Mouse (Mus musculus) hindbrain, embryonic 16.5 days (tissue): ENCODE data around the gene Npcd. TPM values are rescaled to one million over a fixed set of nuclear protein-coding genes. Genes with fewer than 3 reads are reported as not detected.

Experiments
- ATAC-seq: fragments of 200-750 bp; cut with Nextera tagmentation; 2 replicates; pipeline ENCODE4 v1.8.0; 2017; ENCODE audit warnings: moderate TSS enrichment, moderate library complexity
- H3K27ac ChIP-seq: fragments of 300-500 bp; sonication (generic); 2 replicates; pipeline ENCODE4 v1.5.1; 2014; ENCODE audit warnings: low read depth, mild to moderate bottlenecking, control low read depth, low read length, moderate library complexity
- H3K27me3 ChIP-seq: fragments of 300-500 bp; sonication (generic); replicated peaks from 2 replicates; pipeline ENCODE4 v1.6.1; 2014; ENCODE audit warnings: low read length; ENCODE audit not compliant: control insufficient read depth, insufficient read depth
- H3K36me3 ChIP-seq: fragments of 300-500 bp; sonication (generic); 2 replicates; pipeline ENCODE4 v1.6.1; 2014; ENCODE audit warnings: mild to moderate bottlenecking, low read length, moderate library complexity, mixed read lengths; ENCODE audit not compliant: control insufficient read depth, insufficient read depth
- H3K4me1 ChIP-seq: fragments of 300-500 bp; sonication (generic); 2 replicates; pipeline ENCODE4 v1.6.1; 2014; ENCODE audit warnings: low read depth, low read length; ENCODE audit not compliant: control insufficient read depth, insufficient read depth
- H3K4me2 ChIP-seq: fragments of 300-500 bp; sonication (generic); 2 replicates; pipeline ENCODE4 v1.6.1; 2014; ENCODE audit warnings: mild to moderate bottlenecking, low read length, control low read depth, moderate library complexity
- H3K4me3 ChIP-seq: fragments of 300-500 bp; sonication (generic); 2 replicates; pipeline ENCODE4 v1.5.1; 2014; ENCODE audit warnings: mild to moderate bottlenecking, low read length, control low read depth, moderate library complexity
- H3K9ac ChIP-seq: fragments of 300-500 bp; sonication (generic); 2 replicates; pipeline ENCODE4 v1.6.1; 2014; ENCODE audit warnings: low read depth, mild to moderate bottlenecking, control low read depth, low read length, moderate library complexity
- H3K9me3 ChIP-seq: fragments of 300-500 bp; sonication (generic); 2 replicates; pipeline ENCODE4 v1.6.1; 2014; ENCODE audit warnings: mild to moderate bottlenecking, low read length, moderate library complexity; ENCODE audit not compliant: control insufficient read depth
- WGBS: fragments of 180-500 bp; shearing (Covaris S2); extraction: QIAGEN DNeasy Blood & Tissue Kit; methylation state at CpG from one replicate; pipeline ENCODE4 v1.1.7; 2014; 5-methylcytosine and 5-hydroxymethylcytosine counted together
- polyA plus RNA-seq: library from polyadenylated mRNA; unstranded; fragments of >200 nt; fragmentation: Nextera tagmentation; extraction: Ambion mirVana; gene quantifications from 2 replicates; pipeline ENCODE4 v1.2.1, GENCODE M21; 2015

The Npcd gene
- polyA plus RNA-seq, 1 experiment from 2014 or later = 0.41 TPM

DNA sequence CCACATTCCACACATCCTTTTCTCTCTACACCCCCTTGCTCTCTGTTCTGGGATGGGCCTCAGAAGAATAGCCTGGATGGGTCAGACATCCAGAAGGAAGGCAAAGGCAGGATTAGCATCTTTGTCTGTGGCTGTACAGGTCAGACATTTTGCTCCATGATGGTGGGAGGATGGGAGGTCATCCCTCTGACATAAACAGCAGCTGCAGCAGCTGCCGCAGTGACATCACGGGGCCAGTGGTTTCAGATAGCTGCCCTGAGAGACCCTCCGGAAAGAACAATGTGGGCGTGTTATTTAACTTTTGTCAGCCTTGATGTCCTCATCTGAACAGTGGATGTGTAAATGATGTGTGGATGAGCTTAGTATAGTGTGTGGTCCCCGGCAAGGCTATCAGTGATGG is 88.2 kb downstream of the Npcd start:
- H3K27me3 ChIP-seq = no peaks in the 10 kb centered on the region
- 84% methylated on average over 5 of the region's 5 CpGs for WGBS

DNA sequence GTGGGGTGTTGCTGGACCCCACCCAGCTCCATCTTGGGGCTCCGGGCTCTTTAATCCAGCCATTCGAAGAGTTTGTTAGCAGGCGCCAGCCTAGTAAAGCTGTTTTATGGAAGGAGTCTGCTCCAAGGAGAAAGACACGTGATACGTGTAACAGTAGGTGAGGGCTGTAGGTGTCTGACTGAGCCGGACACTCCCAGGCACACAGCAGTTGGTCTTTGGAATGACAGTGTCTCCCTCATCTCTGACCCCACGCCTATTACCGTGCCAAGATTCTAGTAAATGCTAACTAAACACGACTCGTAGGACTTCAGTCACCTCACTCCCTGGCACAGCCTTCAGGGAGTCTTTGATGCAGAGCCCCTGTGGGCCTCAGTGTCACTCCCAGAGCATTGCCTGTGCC is 88.7 kb downstream of the Npcd start:
- H3K4me1 ChIP-seq = peaks cover 14% of the 10 kb centered on the region
- 87% methylated on average over 10 of the region's 10 CpGs for WGBS
- no peak for ATAC-seq
- H3K9me3 ChIP-seq = no peaks in the 10 kb centered on the region
- H3K4me2 ChIP-seq = no peak overlapping the region
- no peaks in the 10 kb centered on the region for H3K27me3 ChIP-seq
- no peak overlapping the region for H3K9ac ChIP-seq
- no peak overlapping the region for H3K27ac ChIP-seq
- no peak overlapping the region for H3K4me3 ChIP-seq
- no peaks in the 10 kb centered on the region for H3K36me3 ChIP-seq

More for the DNA sequence above, 88.2 kb downstream of the Npcd start:
- Histone ChIP-seq H3K4me2 (no peak overlapping the region), H3K27ac (no peak overlapping the region), H3K4me1 (peaks cover 9% of the 10 kb centered on the region), H3K9ac (no peak overlapping the region), H3K9me3 (no peaks in the 10 kb centered on the region), H3K36me3 (no peaks in the 10 kb centered on the region), H3K4me3 (no peak overlapping the region)
- no peak for ATAC-seq

DNA sequence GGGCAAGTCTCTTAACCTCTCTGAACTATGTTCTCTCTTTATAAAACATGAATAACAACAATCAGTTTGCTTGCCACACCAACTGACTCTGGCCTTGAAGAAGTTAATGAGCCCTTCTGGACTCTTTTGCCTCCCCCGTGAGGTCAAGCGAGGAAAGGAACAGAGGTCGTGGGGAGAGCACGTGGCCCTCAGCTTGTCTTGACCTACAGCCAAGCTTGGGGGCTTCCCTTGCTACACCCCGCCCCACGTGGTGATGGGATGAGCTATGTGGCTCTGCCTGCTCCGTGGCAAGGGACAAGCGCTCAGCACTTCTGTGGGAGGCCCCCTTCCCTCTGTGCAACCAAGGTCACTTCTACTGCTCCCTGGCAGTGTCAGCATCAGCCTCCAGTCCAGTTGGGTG is 89.3 kb downstream of the Npcd start:
- H3K27ac ChIP-seq = no peak overlapping the region
- H3K9ac ChIP-seq = no peak overlapping the region
- no peaks in the 10 kb centered on the region for H3K9me3 ChIP-seq
- peaks cover 14% of the 10 kb centered on the region for H3K4me1 ChIP-seq
- ATAC-seq = no peak
- WGBS = 80% methylated on average over 8 of the region's 8 CpGs
- no peaks in the 10 kb centered on the region for H3K27me3 ChIP-seq
- no peak overlapping the region for H3K4me2 ChIP-seq
- H3K4me3 ChIP-seq = no peak overlapping the region
- H3K36me3 ChIP-seq = no peaks in the 10 kb centered on the region

DNA sequence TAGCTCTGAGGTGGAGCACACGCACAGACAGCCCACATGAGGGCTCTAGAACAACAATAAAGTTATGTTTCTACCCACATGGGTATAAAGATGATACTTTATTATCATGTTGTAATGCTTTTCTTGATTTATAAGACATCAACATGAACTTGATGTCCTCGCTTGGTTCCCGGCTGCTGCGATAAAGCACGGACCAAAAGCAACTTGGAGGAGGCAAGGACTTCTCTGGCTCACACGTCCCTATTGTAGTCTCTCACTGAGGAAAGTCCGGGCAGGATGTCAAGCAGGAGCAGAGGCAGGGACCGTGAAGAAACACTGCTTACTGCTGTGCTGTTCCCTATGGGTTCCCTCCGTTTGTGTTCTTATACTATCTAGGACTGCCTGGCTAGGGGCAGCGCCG is 90.0 kb downstream of the Npcd start:
- H3K36me3 ChIP-seq = 0 out of 2 replicates have a peak, but pooled peaks cover under 1% of the 10 kb centered on the region

DNA sequence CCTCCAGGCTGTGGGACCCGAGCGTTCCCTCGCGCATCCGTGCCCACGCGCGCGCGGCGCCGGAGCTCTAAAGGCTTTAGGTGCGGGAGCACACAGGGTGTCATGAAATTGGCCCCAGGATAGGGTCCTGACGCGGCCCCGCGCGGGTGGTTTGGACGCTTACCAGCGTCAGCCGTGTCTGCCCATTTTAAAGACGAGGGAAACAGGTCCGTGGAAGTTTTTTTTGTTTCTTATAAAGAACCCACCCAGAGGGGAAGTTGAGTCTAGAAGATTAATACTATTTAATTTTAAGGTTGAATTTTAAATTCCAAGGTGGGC is 91.4 kb downstream of the Npcd start:
- no peak for ATAC-seq
- WGBS = under 1% methylated on average over 23 of the region's 23 CpGs
- H3K27ac ChIP-seq = peak overlapping the region; percentile 65
- no peaks in the 10 kb centered on the region for H3K27me3 ChIP-seq
- peak overlapping the region; percentile 98 for H3K4me3 ChIP-seq
- H3K4me2 ChIP-seq = peak overlapping the region; percentile 80
- H3K9ac ChIP-seq = peak overlapping the region; percentile 89
- peaks cover 14% of the 10 kb centered on the region for H3K4me1 ChIP-seq
- no peaks in the 10 kb centered on the region for H3K9me3 ChIP-seq
- peaks cover 10% of the 10 kb centered on the region for H3K36me3 ChIP-seq

More for the DNA sequence above, 90.0 kb downstream of the Npcd start:
- H3K9ac ChIP-seq = no peak overlapping the region
- 90% methylated on average over 11 of the region's 11 CpGs for WGBS
- no peak overlapping the region for H3K27ac ChIP-seq
- H3K4me1 ChIP-seq = peaks cover 14% of the 10 kb centered on the region
- ATAC-seq = no peak
- no peaks in the 10 kb centered on the region for H3K27me3 ChIP-seq
- no peaks in the 10 kb centered on the region for H3K9me3 ChIP-seq
- no peak overlapping the region for H3K4me3 ChIP-seq
- no peak overlapping the region for H3K4me2 ChIP-seq

DNA sequence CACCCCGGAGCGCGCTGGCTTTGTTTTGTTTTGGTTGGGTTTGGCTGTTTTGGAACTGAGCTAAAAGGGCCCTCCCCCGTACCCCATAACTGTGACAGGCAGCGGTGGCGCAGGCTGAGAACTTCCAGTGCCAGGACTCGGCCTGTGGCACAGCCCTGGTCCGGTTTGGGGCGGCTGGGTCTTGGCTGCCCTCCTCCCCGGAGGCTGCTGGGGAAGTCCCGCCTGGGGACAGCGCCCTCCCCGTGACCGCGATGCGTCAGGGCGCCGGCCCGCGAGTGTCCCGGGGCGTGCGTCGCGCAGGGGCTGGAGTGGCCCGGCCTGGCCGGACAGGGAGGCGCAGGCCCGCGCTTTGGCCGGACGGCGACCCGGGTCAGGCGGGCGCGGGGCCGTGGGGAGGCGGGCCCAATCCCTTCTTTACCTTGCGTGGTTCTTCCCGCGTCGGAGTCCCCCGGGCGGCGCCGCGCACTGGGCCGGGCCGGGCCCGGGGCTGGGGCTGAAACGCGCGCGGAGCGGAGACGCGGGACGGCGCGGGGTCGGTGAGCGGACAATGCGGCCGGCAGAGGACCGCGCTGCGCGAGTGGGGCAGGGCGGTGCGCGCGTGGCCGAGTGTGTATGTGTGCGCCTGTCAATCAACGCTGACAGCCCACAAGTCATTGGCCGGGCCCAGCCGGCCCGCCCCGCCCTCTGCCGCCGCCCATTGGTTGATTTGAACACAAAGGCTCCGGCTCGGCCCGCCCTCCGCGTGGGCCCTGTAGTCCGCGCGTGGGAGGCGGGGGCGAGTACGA is 91.9 kb downstream of the Npcd start, which contains the start of gene Sun2:
Sun2 (minus strand) TSS at position 616 of the 785 bp plus-strand sequence.
- peaks cover 14% of the 10 kb centered on the region for H3K4me1 ChIP-seq
- no peaks in the 10 kb centered on the region for H3K27me3 ChIP-seq
- H3K9ac ChIP-seq = peak within 1 kb of the TSS; percentile 89
- 0% methylated on average over 61 of the region's 93 CpGs for WGBS
- ATAC-seq = peak; percentile 94
- peak within 1 kb of the TSS; percentile 80 for H3K4me2 ChIP-seq
- no peaks in the 10 kb centered on the region for H3K9me3 ChIP-seq
- peak within 1 kb of the TSS; percentile 98 for H3K4me3 ChIP-seq
- H3K27ac ChIP-seq = peak within 1 kb of the TSS; percentile 67
- H3K36me3 ChIP-seq = peaks cover 12% of the 10 kb centered on the region

DNA sequence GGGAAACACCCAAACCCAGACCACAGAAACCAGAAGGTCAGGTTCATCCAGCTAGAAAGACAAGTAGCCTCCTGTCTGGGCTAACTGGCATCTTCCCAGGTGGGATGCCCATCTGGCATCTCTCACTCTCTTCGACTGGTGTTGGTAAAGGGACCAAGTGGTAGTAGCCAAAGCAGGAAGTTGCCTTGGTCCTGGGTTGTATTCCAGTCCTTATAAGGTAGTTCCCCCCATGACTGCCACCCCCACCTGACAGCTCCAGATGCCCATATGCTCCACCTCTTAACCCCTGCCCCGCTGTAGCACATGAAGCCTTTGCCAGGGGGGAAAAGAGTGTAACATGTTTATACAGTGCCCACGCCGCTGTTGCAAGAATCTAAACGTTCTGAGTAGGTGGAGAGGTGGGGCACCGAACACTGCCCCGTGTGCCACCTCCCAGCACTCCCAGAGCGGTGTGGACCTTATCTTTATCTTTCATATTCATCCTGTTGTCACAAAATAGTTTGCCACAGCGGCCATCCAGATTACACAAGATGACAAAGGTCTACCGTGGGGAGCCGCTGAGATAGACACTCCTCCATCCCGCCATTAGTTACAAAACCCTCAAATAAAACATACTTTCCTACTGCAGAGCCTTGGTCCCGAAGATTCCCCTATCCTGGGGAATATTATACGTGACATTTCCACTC is 92.7 kb downstream of the Npcd start:
- no peak for ATAC-seq
- H3K27me3 ChIP-seq = no peaks in the 10 kb centered on the region

DNA sequence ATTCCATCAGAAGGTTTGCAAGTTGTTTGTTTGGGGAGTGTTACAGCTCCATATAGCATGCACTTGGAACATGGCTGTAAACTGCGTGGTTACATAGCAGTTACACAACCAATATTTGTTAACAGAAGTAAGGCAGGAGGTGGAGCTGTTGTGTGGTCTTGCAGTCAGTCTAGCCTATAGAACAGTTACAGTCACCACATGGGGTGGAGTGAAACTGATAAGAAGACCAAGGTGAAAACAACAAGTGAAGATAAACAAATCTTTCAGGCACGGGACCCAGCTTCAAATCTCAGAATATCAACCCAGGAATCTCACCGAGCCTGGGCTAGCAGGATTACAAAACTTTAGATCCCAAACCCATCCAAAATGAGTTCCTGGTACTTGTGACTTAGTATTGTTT is 93.3 kb downstream of the Npcd start:
- Histone ChIP-seq H3K27me3 (no peaks in the 10 kb centered on the region), H3K36me3 (peaks cover 16% of the 10 kb centered on the region), H3K9ac (no peak overlapping the region; the same call in 1 of the 2 replicates), H3K9me3 (no peaks in the 10 kb centered on the region), H3K4me3 (peak overlapping the region; percentile 98; the same call in 1 of the 2 replicates), H3K4me1 (peaks cover 14% of the 10 kb centered on the region), H3K4me2 (peak overlapping the region; percentile 80), H3K27ac (no peak overlapping the region)
- WGBS = 81% methylated on average over 3 of the region's 3 CpGs
- ATAC-seq = no peak

More for the DNA sequence above, 92.7 kb downstream of the Npcd start:
- Histone ChIP-seq H3K36me3 (peaks cover 16% of the 10 kb centered on the region), H3K4me3 (peak overlapping the region; percentile 98), H3K4me1 (peaks cover 14% of the 10 kb centered on the region), H3K4me2 (peak overlapping the region; percentile 80), H3K9me3 (no peaks in the 10 kb centered on the region), H3K27ac (no peak overlapping the region), H3K9ac (peak overlapping the region; percentile 89)
- 25% methylated on average over 14 of the region's 14 CpGs for WGBS
